Mouse (Mus musculus) right cerebral cortex, postnatal 36 days (tissue): ENCODE data around the gene Krr1.
"Not testable (repeated sequence)": the region's sequence is repeated elsewhere in the genome, so short reads cannot be mapped to it uniquely, and the experiment has no call there.

Experiments used
- DNase-seq, 2 experiments: peaks; one replicate each; pipeline ENCODE4 v3.0.0; 2022; ENCODE audit warnings: low spot score in 2 of 2, mixed read lengths in 1 of 2

The Krr1 gene

GRCm38 (mm10) chr10:111971929-111972328 is 535 bp upstream of the Krr1 start:
- no peak for DNase-seq

DNA sequence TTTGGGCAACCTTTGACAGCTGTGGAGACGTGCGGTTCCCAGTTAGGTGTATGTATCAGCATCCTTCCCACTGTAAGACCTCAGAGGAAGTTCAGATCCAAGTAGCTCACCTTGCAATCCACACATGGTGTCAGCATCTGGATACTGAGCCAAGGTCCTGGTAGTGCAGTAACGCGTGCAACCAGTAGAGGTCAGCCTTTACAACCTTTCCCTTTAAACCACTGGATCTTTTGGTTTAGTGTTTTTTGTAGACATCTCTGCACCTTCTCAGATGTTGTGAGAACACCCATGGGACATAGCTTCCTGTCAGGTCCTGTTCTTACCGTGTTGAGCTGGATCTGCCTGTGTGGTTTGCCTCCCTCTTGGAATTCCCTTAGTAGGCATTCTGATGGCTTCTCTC is 5.1 kb downstream of the Krr1 start:
- DNase-seq = peak; percentile 29 to 43

DNA sequence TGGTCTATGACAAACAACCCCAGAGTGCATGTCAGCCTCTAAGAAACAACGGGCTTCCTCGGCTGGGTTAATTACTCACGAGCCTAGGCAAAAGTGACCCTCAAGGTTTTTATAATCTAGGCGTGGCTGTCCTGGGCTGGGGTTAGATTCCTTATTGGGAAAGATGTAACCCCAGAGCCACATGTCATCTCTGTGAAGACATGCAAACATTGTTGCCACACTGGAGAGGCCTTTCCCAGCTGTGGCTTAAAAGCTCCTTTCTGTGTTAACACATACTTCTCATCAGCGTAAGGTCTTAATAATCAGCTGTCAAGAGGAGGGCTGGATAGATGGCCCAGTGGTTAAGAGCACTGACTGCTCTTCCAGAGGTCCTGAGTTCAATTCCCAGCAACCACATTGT is 10.6 kb downstream of the Krr1 start:
- no peak for DNase-seq

DNA sequence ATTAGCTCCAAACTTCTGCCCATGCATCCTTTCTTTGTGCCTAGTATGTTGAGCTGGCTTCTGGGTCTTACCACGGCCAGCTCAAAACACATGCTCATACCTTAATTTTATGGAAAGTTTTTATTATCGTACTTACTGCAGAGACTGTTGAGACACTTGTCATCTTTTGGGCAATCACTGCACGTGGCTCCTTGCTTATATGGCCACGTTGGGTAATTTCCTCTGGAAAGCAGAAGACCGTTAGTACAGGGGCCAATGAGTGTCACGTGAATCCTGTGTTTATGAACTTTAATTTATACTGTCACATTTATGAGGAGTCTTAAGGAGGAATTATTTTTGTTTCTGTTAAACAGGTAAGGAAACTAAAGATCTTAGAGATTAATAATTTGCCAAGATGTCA is 14.0 kb downstream of the Krr1 start:
- no peak for DNase-seq

DNA sequence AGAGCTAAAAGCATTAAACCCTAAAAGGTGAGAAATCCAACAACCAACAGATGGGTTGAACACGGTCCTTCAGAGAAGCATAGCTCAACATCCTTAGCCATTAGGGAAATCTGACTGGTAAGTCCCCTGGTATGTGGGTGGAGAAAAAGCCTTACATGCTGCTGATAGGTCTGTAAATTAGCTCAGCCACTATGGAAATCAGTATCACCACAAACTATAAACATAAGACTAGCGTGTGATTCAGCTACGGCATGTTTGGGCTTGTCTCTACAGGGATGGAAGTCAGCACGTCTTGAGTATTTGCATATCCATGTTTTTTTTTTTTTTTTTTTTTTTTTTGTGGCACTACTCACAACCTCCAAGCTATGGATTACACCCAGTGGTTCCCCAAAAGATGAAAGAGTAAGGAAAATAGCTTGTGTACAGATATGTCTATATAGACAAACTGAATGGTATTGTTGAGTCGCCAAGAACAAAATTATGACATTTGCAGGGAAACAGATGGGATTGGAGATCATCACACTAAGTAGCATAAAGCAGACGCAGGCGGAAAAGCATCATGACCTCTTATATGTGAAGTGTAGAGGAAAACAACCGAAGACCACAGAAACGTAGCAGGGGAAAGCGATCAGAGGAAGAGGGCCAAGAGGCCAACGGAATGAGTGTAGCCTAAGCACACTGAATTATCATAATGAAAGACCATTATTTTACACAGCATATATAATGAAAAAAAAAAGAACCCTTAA is 23.5 kb downstream of the Krr1 start:
- no peak for DNase-seq

DNA sequence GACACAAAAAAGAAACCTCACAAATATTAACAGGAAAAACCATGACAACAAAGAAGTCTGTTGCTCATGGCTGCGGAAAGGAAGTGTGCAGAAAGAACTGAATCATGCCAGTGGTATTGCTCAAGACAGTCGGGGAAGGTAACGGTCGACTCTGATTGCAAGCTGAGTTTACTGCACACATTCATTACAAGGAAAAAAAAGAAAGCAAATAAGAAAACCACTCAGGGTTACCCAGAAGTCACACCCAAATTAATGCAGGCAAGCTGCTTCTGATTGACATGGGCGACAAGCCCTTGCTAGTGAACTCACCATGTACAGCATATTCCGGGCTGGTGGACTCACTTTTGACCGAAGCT is 24.1 kb downstream of the Krr1 start:
- DNase-seq = no peak

GRCm38 (mm10) chr10:111996911-111997347 is 24.5 kb downstream of the Krr1 start:
- no peak for DNase-seq

GRCm38 (mm10) chr10:111997671-111998070 is 25.2 kb downstream of the Krr1 start:
- no peak for DNase-seq

- no peak for DNase-seq
Measured at GRCm38 (mm10) chr10:111999765-112000164, 27.3 kb downstream of the Krr1 start.

GRCm38 (mm10) chr10:112000568-112000967 is 28.1 kb downstream of the Krr1 start:
- no peak for DNase-seq

DNA sequence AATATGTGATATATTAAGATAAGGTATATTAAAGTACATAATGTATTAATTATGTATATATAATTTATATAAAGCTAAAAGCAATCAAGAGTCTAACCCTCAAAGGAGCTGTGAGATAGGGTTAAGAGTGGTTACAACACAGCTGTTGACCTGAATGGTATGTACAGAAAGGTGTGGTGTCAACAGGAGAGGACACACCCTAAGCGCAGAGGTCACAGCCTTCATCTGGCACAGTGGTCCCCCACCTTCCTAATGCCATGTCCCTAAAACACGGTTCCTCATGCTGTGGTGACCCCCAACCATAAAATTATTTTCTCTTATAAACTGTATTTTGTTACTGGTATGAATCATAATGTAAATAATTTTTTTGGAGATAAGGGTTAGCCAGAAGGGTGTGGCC is 28.9 kb downstream of the Krr1 start:
- DNase-seq = no peak

GRCm38 (mm10) chr10:112001756-112002520 is 29.5 kb downstream of the Krr1 start:
- no peak for DNase-seq

GRCm38 (mm10) chr10:112002544-112003215 is 30.2 kb downstream of the Krr1 start, which contains the start of gene Glipr1:
TSS of gene Glipr1 (minus strand) at chr10:112002631.
- no peak for DNase-seq

GRCm38 (mm10) chr10:112009511-112009910 is 37.0 kb downstream of the Krr1 start:
- not testable (repeated sequence) for DNase-seq

DNA sequence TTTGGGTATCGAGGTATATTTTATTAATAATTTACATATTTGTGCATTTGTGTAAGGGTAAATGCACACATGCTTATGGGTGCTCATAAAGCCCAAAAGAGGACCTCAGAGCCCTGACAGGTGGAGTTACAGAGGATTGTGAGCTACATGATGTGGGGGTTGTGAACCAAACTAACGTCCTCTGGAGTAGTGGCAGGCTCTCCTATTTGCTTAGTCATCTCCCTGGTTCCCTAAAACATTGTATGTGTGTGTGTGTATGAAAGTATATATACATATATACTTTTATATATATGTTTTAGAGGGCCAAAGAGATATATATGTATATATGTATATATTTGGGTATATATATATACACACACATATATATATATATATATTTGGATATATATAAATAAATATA is 51.1 kb downstream of the Krr1 start:
- DNase-seq = no peak

- not testable (repeated sequence) for DNase-seq
Measured at GRCm38 (mm10) chr10:112028689-112029088, 56.2 kb downstream of the Krr1 start.
